Mouse (Mus musculus) myocyte (in vitro differentiated cells): ENCODE results near the gene Lcn6. TPM values are rescaled to one million over a fixed set of nuclear protein-coding genes. Genes with fewer than 3 reads are reported as not detected.
A peak's percentile ranks its signal among the peaks of the same experiment; 100 is the strongest.

ENCODE experiments used
- H3K27me3 ChIP-seq: one replicate; pipeline ENCODE4 v1.6.1; 2011; ENCODE audit not compliant: control insufficient read depth, insufficient read depth, insufficient read length
- H3K36me3 ChIP-seq: one replicate; pipeline ENCODE4 v1.6.1; 2011; ENCODE audit not compliant: control insufficient read depth, insufficient read depth
- H3K4me2 ChIP-seq: one replicate; pipeline ENCODE4 v1.6.1; 2011; ENCODE audit warnings: low read depth, control low read depth
- H3K4me3 ChIP-seq: one replicate; pipeline ENCODE4 v1.5.1; 2011; ENCODE audit warnings: mild to moderate bottlenecking, control low read depth, moderate library complexity
- H3K79me2 ChIP-seq: one replicate; pipeline ENCODE4 v1.6.1; 2011; ENCODE audit not compliant: control insufficient read depth, insufficient read depth
- H3ac ChIP-seq: one replicate; pipeline ENCODE4 v1.6.1; 2011; ENCODE audit not compliant: control insufficient read depth, insufficient read length
- CEBPB ChIP-seq: IDR thresholded peaks from 2 replicates; pipeline ENCODE4 v1.6.1; 2011; ENCODE audit warnings: mild to moderate bottlenecking, moderate library complexity; ENCODE audit not compliant: poor library complexity, insufficient read depth, severe bottlenecking
- E2F4 ChIP-seq: IDR thresholded peaks from one replicate; pipeline ENCODE4 v1.6.1; 2011; ENCODE audit warnings: mild to moderate bottlenecking, control low read depth, moderate library complexity; ENCODE audit not compliant: insufficient read depth
- MAX ChIP-seq: IDR thresholded peaks from one replicate; pipeline ENCODE4 v1.6.1; 2011; ENCODE audit warnings: low read depth, mild to moderate bottlenecking, control low read depth
- MYOD1 ChIP-seq, 3 experiments: IDR thresholded peaks; one replicate each; pipeline ENCODE4 v1.6.1; 2011; ENCODE audit warnings: control low read depth in 2 of 3, low read depth in 2 of 3, mild to moderate bottlenecking in 2 of 3, moderate library complexity in 1 of 3; ENCODE audit not compliant: insufficient read length in 2 of 3, control insufficient read depth in 1 of 3
- MYOG ChIP-seq, 3 experiments: IDR thresholded peaks; one replicate each; pipeline ENCODE4 v1.6.1; 2011; ENCODE audit warnings: control low read depth in 2 of 3, low read depth in 2 of 3, mild to moderate bottlenecking in 2 of 3; ENCODE audit not compliant: insufficient read length in 2 of 3, control insufficient read depth in 1 of 3, insufficient read depth in 1 of 3
- POLR2A ChIP-seq: IDR thresholded peaks from one replicate; pipeline ENCODE4 v1.6.1; 2011; ENCODE audit warnings: low read depth, mild to moderate bottlenecking, control low read depth, moderate library complexity; ENCODE audit not compliant: insufficient read length
- POLR2AphosphoS2 ChIP-seq: IDR thresholded peaks from one replicate; pipeline ENCODE4 v1.6.1; 2011; ENCODE audit warnings: low read depth, control low read depth; ENCODE audit not compliant: insufficient read length
- REST ChIP-seq: IDR thresholded peaks from one replicate; pipeline ENCODE4 v1.6.1; 2011; ENCODE audit warnings: mild to moderate bottlenecking, control low read depth, moderate library complexity; ENCODE audit not compliant: insufficient read depth, insufficient read length
- SRF ChIP-seq: IDR thresholded peaks from one replicate; pipeline ENCODE4 v1.6.1; 2011; ENCODE audit warnings: low read depth; ENCODE audit not compliant: control insufficient read depth, insufficient read length
- TCF12 ChIP-seq: IDR thresholded peaks from one replicate; pipeline ENCODE4 v1.6.1; 2011; ENCODE audit warnings: mild to moderate bottlenecking, control low read depth; ENCODE audit not compliant: poor library complexity, insufficient read depth, severe bottlenecking
- TCF3 ChIP-seq: IDR thresholded peaks from one replicate; pipeline ENCODE4 v1.6.1; 2011; ENCODE audit warnings: low read depth, control low read depth; ENCODE audit not compliant: insufficient read length
- USF1 ChIP-seq: IDR thresholded peaks from one replicate; pipeline ENCODE4 v1.6.1; 2011; ENCODE audit warnings: low read depth, mild to moderate bottlenecking, control low read depth, moderate library complexity
- polyA plus RNA-seq: library from polyadenylated mRNA; unstranded; fragments of >200 nt; fragmentation: generic; extraction: Trizol; gene quantifications from one replicate; pipeline ENCODE4 v1.2.1, GENCODE M21; 2012; ENCODE audit warnings: missing spikeins

Lcn6 gene
- polyA plus RNA-seq, 1 experiment = not detected

DNA sequence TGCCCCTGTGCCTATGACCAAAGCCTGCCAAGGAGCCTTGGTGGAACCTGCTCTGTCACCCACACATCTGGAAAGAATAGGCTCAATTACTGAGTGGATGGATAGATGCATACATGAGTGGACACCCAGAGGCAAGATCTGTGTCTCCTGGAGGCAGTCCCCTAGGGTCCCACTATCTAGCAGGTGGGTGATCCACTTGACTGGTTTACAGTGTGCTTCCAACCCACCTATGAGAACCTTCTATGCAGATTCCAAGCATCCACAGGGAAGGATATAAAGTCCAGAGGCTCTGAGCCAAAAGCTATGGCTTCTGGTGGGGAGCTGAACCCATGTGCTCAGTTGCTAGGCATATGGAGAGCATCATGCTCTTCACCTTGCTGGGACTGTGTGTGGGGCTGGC is 18.9 kb upstream of the Lcn6 start, which contains the start of gene Lcn5:
TSS of gene Lcn5 (plus strand) at position 301 of the 400 bp plus-strand sequence.
- Histone ChIP-seq H3K4me2 (no peak within 1 kb of the TSS), H3K4me3 (no peak within 1 kb of the TSS), H3K36me3 (no peaks in the 10 kb centered on the region), H3K79me2 (no peaks in the 10 kb centered on the region), H3ac (no peak within 1 kb of the TSS), H3K27me3 (peaks cover 39% of the 10 kb centered on the region)
- TF ChIP-seq SRF (no peak), MAX (no peak), MYOD1 (IDR thresholded peaks at IDR 0.05; ENCODE audit: control insufficient read depth in 1 of 3, insufficient read length in 2 of 3, low read depth in 2 of 3) (no peak), TCF3 (no peak), USF1 (no peak), POLR2A (no peak), CEBPB (no peak), MYOG (IDR thresholded peaks at IDR 0.05; ENCODE audit: control insufficient read depth in 1 of 3, insufficient read depth in 1 of 3, insufficient read length in 2 of 3, low read depth in 2 of 3) (no peak), E2F4 (no peak), POLR2AphosphoS2 (no peak)

DNA sequence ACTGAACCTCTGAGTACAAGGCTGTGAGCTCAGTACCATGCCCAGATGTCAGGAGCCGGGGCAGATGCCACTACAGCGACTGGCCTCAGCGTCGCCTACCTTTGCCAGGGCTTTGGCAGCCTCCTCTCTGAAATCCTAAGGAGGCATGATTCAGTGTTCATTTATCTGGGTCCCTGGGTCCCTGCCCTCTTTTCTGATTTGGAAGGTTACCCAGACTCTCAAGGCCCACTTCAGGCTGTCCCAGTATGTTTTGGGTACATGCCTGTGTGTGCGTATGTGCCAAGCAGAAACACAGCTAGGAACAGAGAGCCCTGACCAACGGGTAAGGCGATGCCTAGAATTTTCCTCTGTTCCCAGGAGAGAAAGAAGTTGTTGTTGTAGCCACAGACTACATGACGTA is 16.3 kb upstream of the Lcn6 start:
- no peak overlapping the region for H3K4me3 ChIP-seq
- peaks cover 12% of the 10 kb centered on the region for H3K27me3 ChIP-seq
- peak overlapping the region; percentile 68 for H3K4me2 ChIP-seq
- TF ChIP-seq TCF3 (no peak), POLR2AphosphoS2 (no peak), REST (no peak), E2F4 (no peak), SRF (no peak), MYOG (IDR thresholded peaks at IDR 0.05; ENCODE audit: control insufficient read depth in 1 of 3, insufficient read depth in 1 of 3, insufficient read length in 2 of 3, low read depth in 2 of 3) (no peak), POLR2A (no peak), MYOD1 (IDR thresholded peaks at IDR 0.05; ENCODE audit: control insufficient read depth in 1 of 3, insufficient read length in 2 of 3, low read depth in 2 of 3) (no peak), CEBPB (no peak), MAX (no peak), TCF12 (no peak), USF1 (no peak)
- H3K36me3 ChIP-seq = no peaks in the 10 kb centered on the region
- H3K79me2 ChIP-seq = no peaks in the 10 kb centered on the region
- H3ac ChIP-seq = no peak overlapping the region

DNA sequence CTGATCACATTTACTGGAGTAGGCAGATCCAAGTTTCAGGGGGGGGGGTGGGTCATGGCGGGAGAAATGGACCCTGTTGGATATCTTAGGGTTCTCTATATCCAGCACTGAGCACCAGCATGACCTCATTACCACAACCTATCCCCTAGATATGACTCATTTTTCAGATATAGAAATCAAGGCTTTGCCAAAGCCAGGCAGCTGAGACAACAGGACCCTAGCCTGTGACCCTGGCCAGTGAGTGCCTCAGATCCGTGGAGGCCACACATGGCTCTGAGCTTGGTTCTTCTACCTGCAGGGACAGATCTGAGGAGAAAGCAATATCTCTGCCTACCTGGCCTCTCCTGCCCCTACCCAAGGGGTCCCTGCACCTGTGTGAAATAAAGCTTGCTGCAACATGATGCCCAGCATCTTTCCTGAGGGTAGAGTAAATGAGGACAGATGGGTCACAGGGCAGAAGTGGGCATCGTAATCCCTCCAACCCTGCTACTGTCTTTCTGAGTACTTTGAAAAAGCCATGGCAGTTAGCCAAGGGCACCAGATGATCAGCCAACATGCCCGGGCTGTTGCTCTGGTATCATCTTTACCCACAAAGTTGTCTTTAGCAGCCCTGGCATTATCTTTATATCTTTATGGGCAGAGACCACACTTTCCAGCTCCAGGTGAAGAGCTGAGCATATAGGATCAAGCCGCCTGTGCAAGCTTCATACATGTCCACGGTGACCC is 15.2 kb upstream of the Lcn6 start:
- Histone ChIP-seq H3K4me3 (no peak overlapping the region), H3K36me3 (no peaks in the 10 kb centered on the region), H3K79me2 (no peaks in the 10 kb centered on the region), H3ac (no peak overlapping the region), H3K27me3 (peaks cover 2% of the 10 kb centered on the region), H3K4me2 (peak overlapping the region; percentile 68)
- TF ChIP-seq MYOG (IDR thresholded peaks at IDR 0.05; ENCODE audit: control insufficient read depth in 1 of 3, insufficient read depth in 1 of 3, insufficient read length in 2 of 3, low read depth in 2 of 3) = peak; percentile 14 to 69 (median 19)
- peak; percentile 1 to 86 (median 66) for TF ChIP-seq MYOD1 (IDR thresholded peaks at IDR 0.05; ENCODE audit: control insufficient read depth in 1 of 3, insufficient read length in 2 of 3, low read depth in 2 of 3)
- TF ChIP-seq MAX = no peak

DNA sequence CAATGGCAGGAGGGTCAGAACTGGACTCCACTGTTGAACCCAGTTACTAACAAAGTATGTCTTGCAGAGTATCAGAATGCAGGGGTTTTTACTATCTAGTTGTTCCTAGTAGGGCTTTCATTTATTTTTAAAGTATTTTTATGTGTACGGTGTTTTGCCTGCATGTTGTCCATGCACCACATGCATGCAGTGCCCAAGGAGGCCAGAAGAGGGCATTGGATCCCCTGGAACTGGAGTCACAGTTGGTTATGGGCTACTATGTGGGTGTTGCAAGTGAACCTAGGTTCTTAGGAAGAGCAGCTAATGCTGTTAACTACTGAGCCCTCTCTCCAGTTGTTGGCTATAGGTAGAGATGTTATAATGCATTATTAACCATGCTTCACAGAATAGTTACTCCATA is 13.1 kb upstream of the Lcn6 start:
- TF ChIP-seq POLR2AphosphoS2 (no peak), MYOD1 (IDR thresholded peaks at IDR 0.05; ENCODE audit: control insufficient read depth in 1 of 3, insufficient read length in 2 of 3, low read depth in 2 of 3) (no peak), TCF3 (no peak), CEBPB (no peak)
- Histone ChIP-seq H3ac (no peak overlapping the region), H3K4me3 (no peak overlapping the region), H3K36me3 (no peaks in the 10 kb centered on the region), H3K27me3 (peaks cover 7% of the 10 kb centered on the region), H3K79me2 (no peaks in the 10 kb centered on the region), H3K4me2 (no peak overlapping the region)

DNA sequence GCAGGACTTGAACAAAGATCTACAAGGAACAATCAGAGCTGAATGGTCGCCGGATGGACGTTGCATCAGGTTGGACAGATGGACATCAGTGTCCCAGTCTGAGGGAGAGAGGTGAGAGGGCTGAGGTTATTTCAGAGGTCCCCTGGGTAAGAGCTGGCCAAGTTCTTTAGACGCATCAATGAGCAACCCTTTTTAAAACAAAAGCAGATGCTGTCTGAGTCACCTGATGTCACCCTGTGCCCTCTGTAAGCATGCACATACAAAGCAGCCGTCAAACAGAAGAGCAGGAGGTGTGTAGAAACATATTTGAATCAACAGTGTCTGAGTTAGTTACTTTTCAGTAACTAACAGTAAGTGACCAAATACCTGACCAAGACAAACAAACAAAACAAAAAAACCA is 12.5 kb upstream of the Lcn6 start:
- no peak overlapping the region for H3ac ChIP-seq
- TF ChIP-seq E2F4 (no peak), TCF3 (no peak), POLR2AphosphoS2 (no peak), SRF (no peak), MYOG (IDR thresholded peaks at IDR 0.05; ENCODE audit: control insufficient read depth in 1 of 3, insufficient read depth in 1 of 3, insufficient read length in 2 of 3, low read depth in 2 of 3) (no peak)
- H3K79me2 ChIP-seq = no peaks in the 10 kb centered on the region
- H3K4me3 ChIP-seq = no peak overlapping the region
- H3K4me2 ChIP-seq = no peak overlapping the region
- H3K36me3 ChIP-seq = no peaks in the 10 kb centered on the region
- peaks cover 7% of the 10 kb centered on the region for H3K27me3 ChIP-seq
